Mouse (Mus musculus): ENCODE data around the gene Trim9. TPM values are rescaled to one million over a fixed set of nuclear protein-coding genes. Genes with fewer than 3 reads are reported as not detected.
A peak's percentile ranks its signal among the peaks of the same experiment; 100 is the strongest.

The Trim9 gene
- polyA plus RNA-seq (2012; rRNA removed) = 202 and 211 TPM in 2 replicates

- H3K27ac ChIP-seq (ENCODE audit: insufficient read depth, low read length) = peak within 1 kb of the TSS; percentile 72
- TF ChIP-seq CTCF (IDR thresholded peaks at IDR 0.05; ENCODE audit: extremely low read depth, insufficient read depth, low read length) (no peak), POLR2A (IDR thresholded peaks at IDR 0.05; ENCODE audit: extremely low read depth, insufficient read depth, low read length) (peak; percentile 74)
- peak within 1 kb of the TSS; percentile 86 for H3K4me3 ChIP-seq (ENCODE audit: insufficient read depth, low read length)
- H3K4me1 ChIP-seq (ENCODE audit: control insufficient read depth, insufficient read depth, low read length) = peaks cover 2% of the 10 kb centered on the region; the same call in 1 of the 2 replicates
Observed at GRCm38 (mm10) chr12:70347202-70347841, at the start of gene Trim9. Gene Trim9, minus strand, starts transcription at chr12:70347614.

GRCm38 (mm10) chr12:70395061-70395460, 47.6 kb upstream of the Trim9 start:
- Histone ChIP-seq H3K4me1 (ENCODE audit: control insufficient read depth, insufficient read depth, low read length) (no peaks in the 10 kb centered on the region; the same call in 1 of the 2 replicates), H3K4me3 (ENCODE audit: insufficient read depth, low read length) (no peak overlapping the region), H3K27ac (ENCODE audit: insufficient read depth, low read length) (no peak overlapping the region)
- no peak for TF ChIP-seq CTCF (IDR thresholded peaks at IDR 0.05; ENCODE audit: extremely low read depth, insufficient read depth, low read length)
- TF ChIP-seq POLR2A (IDR thresholded peaks at IDR 0.05; ENCODE audit: extremely low read depth, insufficient read depth, low read length) = no peak

- TF ChIP-seq CTCF (IDR thresholded peaks at IDR 0.05; ENCODE audit: extremely low read depth, insufficient read depth, low read length) = no peak
- no peak for TF ChIP-seq POLR2A (IDR thresholded peaks at IDR 0.05; ENCODE audit: extremely low read depth, insufficient read depth, low read length)
- Histone ChIP-seq H3K4me1 (ENCODE audit: control insufficient read depth, insufficient read depth, low read length) (no peaks in the 10 kb centered on the region), H3K4me3 (ENCODE audit: insufficient read depth, low read length) (no peak overlapping the region), H3K27ac (ENCODE audit: insufficient read depth, low read length) (no peak overlapping the region)
Observed at GRCm38 (mm10) chr12:70391236-70391635, 43.8 kb upstream of the Trim9 start.

GRCm38 (mm10) chr12:70374976-70375375, 27.6 kb upstream of the Trim9 start:
- peaks cover 6% of the 10 kb centered on the region for H3K4me1 ChIP-seq (ENCODE audit: control insufficient read depth, insufficient read depth, low read length)
- H3K4me3 ChIP-seq (ENCODE audit: insufficient read depth, low read length) = no peak overlapping the region
- TF ChIP-seq CTCF (IDR thresholded peaks at IDR 0.05; ENCODE audit: extremely low read depth, insufficient read depth, low read length) (no peak), POLR2A (IDR thresholded peaks at IDR 0.05; ENCODE audit: extremely low read depth, insufficient read depth, low read length) (no peak)
- no peak overlapping the region for H3K27ac ChIP-seq (ENCODE audit: insufficient read depth, low read length)

GRCm38 (mm10) chr12:70372874-70373273, 25.5 kb upstream of the Trim9 start:
- no peak overlapping the region for H3K4me3 ChIP-seq (ENCODE audit: insufficient read depth, low read length)
- no peak for TF ChIP-seq POLR2A (IDR thresholded peaks at IDR 0.05; ENCODE audit: extremely low read depth, insufficient read depth, low read length)
- TF ChIP-seq CTCF (IDR thresholded peaks at IDR 0.05; ENCODE audit: extremely low read depth, insufficient read depth, low read length) = no peak
- H3K4me1 ChIP-seq (ENCODE audit: control insufficient read depth, insufficient read depth, low read length) = peaks cover 6% of the 10 kb centered on the region
- no peak overlapping the region for H3K27ac ChIP-seq (ENCODE audit: insufficient read depth, low read length)

GRCm38 (mm10) chr12:70369348-70369747, 21.9 kb upstream of the Trim9 start:
- Histone ChIP-seq H3K4me1 (ENCODE audit: control insufficient read depth, insufficient read depth, low read length) (peaks cover 4% of the 10 kb centered on the region), H3K27ac (ENCODE audit: insufficient read depth, low read length) (peak overlapping the region; percentile 77), H3K4me3 (ENCODE audit: insufficient read depth, low read length) (no peak overlapping the region)
- TF ChIP-seq CTCF (IDR thresholded peaks at IDR 0.05; ENCODE audit: extremely low read depth, insufficient read depth, low read length) = no peak
- no peak for TF ChIP-seq POLR2A (IDR thresholded peaks at IDR 0.05; ENCODE audit: extremely low read depth, insufficient read depth, low read length)

GRCm38 (mm10) chr12:70368820-70369219, 21.4 kb upstream of the Trim9 start:
- H3K27ac ChIP-seq (ENCODE audit: insufficient read depth, low read length) = peak overlapping the region; percentile 77
- TF ChIP-seq CTCF (IDR thresholded peaks at IDR 0.05; ENCODE audit: extremely low read depth, insufficient read depth, low read length) (no peak), POLR2A (IDR thresholded peaks at IDR 0.05; ENCODE audit: extremely low read depth, insufficient read depth, low read length) (peak; percentile 44; the same call in 1 of the 2 replicates)
- H3K4me3 ChIP-seq (ENCODE audit: insufficient read depth, low read length) = no peak overlapping the region
- H3K4me1 ChIP-seq (ENCODE audit: control insufficient read depth, insufficient read depth, low read length) = peaks cover 4% of the 10 kb centered on the region

GRCm38 (mm10) chr12:70367326-70368248, 20.2 kb upstream of the Trim9 start:
- H3K27ac ChIP-seq (ENCODE audit: insufficient read depth, low read length) = peak overlapping the region; percentile 66
- H3K4me3 ChIP-seq (ENCODE audit: insufficient read depth, low read length) = 0 out of 2 replicates have a peak overlapping the region, but pooled peaks have one; percentile 0
- TF ChIP-seq POLR2A (IDR thresholded peaks at IDR 0.05; ENCODE audit: extremely low read depth, insufficient read depth, low read length) (peak; percentile 66), CTCF (IDR thresholded peaks at IDR 0.05; ENCODE audit: extremely low read depth, insufficient read depth, low read length) (no peak)
- H3K4me1 ChIP-seq (ENCODE audit: control insufficient read depth, insufficient read depth, low read length) = peaks cover 4% of the 10 kb centered on the region

GRCm38 (mm10) chr12:70363016-70363415, 15.6 kb upstream of the Trim9 start:
- Histone ChIP-seq H3K4me1 (ENCODE audit: control insufficient read depth, insufficient read depth, low read length) (peaks cover 4% of the 10 kb centered on the region; the same call in 1 of the 2 replicates), H3K27ac (ENCODE audit: insufficient read depth, low read length) (no peak overlapping the region), H3K4me3 (ENCODE audit: insufficient read depth, low read length) (no peak overlapping the region)
- no peak for TF ChIP-seq POLR2A (IDR thresholded peaks at IDR 0.05; ENCODE audit: extremely low read depth, insufficient read depth, low read length)
- TF ChIP-seq CTCF (IDR thresholded peaks at IDR 0.05; ENCODE audit: extremely low read depth, insufficient read depth, low read length) = no peak
